Mouse (Mus musculus): ENCODE measurements at regions not wholly inside any gene's neighbourhood (a gene's known extent, or its start where the extent isn't known, plus 50 kb on each side); places are given as distances from the start of the nearest gene placed in this dataset.
A peak's percentile ranks its signal among the peaks of the same experiment; 100 is the strongest.

GRCm38 (mm10) chr17:89592826-89593225 is 317.4 kb downstream of the Gm10184 start:
- no peak overlapping the region for H3K4me3 ChIP-seq
- peak overlapping the region; percentile 51 for H3K27ac ChIP-seq
- intact Hi-C loops (cut with DNase I): no loop called here
- no peak for DNase-seq (ENCODE audit: extremely low spot score in 1 of 2, low spot score in 2 of 2)
- TF ChIP-seq CTCF (IDR thresholded peaks at IDR 0.05): no peak

- DNase-seq (ENCODE audit: extremely low spot score in 1 of 2, low spot score in 2 of 2): no peak
- TF ChIP-seq CTCF (IDR thresholded peaks at IDR 0.05): no peak
- intact Hi-C loops (cut with DNase I): loop anchor here (5.0 kb wide), 1 partner anchor 73 kb away; no protein-coding TSS in a partner anchor
- H3K4me3 ChIP-seq: no peak overlapping the region
- no peak overlapping the region for H3K27ac ChIP-seq
Observed at GRCm38 (mm10) chr17:89559506-89559905, 350.7 kb downstream of the Gm10184 start.

GRCm38 (mm10) chr17:89554754-89555153 is 354.3 kb upstream of the Fshr start:
- Histone ChIP-seq H3K27ac (peak overlapping the region; percentile 16; the same call in 1 of the 2 replicates), H3K4me3 (no peak overlapping the region)
- TF ChIP-seq CTCF (IDR thresholded peaks at IDR 0.05): peak; percentile 35
- intact Hi-C loops (cut with DNase I): loop anchor here (2.0 to 5.0 kb wide), 3 partner anchors 78 to 197 kb away; no protein-coding TSS in a partner anchor
- DNase-seq (ENCODE audit: extremely low spot score in 1 of 2, low spot score in 2 of 2): no peak

GRCm38 (mm10) chr17:89553597-89553996 is 353.1 kb upstream of the Fshr start:
- Histone ChIP-seq H3K27ac (no peak overlapping the region), H3K4me3 (no peak overlapping the region)
- no peak for TF ChIP-seq CTCF (IDR thresholded peaks at IDR 0.05)
- DNase-seq (ENCODE audit: extremely low spot score in 1 of 2, low spot score in 2 of 2): no peak
- intact Hi-C loops (cut with DNase I): loop anchor here (5.0 kb wide), 1 partner anchor 196 kb away; no protein-coding TSS in a partner anchor

- intact Hi-C loops (cut with DNase I): loop anchor here (5.0 kb wide), 1 partner anchor 193 kb away; no protein-coding TSS in a partner anchor
- H3K27ac ChIP-seq: no peak overlapping the region
- no peak overlapping the region for H3K4me3 ChIP-seq
- no peak for TF ChIP-seq CTCF (IDR thresholded peaks at IDR 0.05)
- no peak for DNase-seq (ENCODE audit: extremely low spot score in 1 of 2, low spot score in 2 of 2)
Observed at GRCm38 (mm10) chr17:89550758-89551157, 350.3 kb upstream of the Fshr start.

GRCm38 (mm10) chr17:89521912-89522311 is 321.4 kb upstream of the Fshr start:
- no peak for TF ChIP-seq CTCF (IDR thresholded peaks at IDR 0.05)
- no peak overlapping the region for H3K4me3 ChIP-seq
- DNase-seq (ENCODE audit: extremely low spot score in 1 of 2, low spot score in 2 of 2): no peak
- intact Hi-C loops (cut with DNase I): no loop called here
- no peak overlapping the region for H3K27ac ChIP-seq

- TF ChIP-seq CTCF (IDR thresholded peaks at IDR 0.05): no peak
- Histone ChIP-seq H3K27ac (no peak overlapping the region), H3K4me3 (no peak overlapping the region)
- DNase-seq (ENCODE audit: extremely low spot score in 1 of 2, low spot score in 2 of 2): no peak
- intact Hi-C loops (cut with DNase I): no loop called here
Observed at GRCm38 (mm10) chr17:89519413-89519812, 318.9 kb upstream of the Fshr start.

- TF ChIP-seq CTCF (IDR thresholded peaks at IDR 0.05): no peak
- Histone ChIP-seq H3K27ac (no peak overlapping the region), H3K4me3 (no peak overlapping the region)
- no peak for DNase-seq (ENCODE audit: extremely low spot score in 1 of 2, low spot score in 2 of 2)
- intact Hi-C loops (cut with DNase I): no loop called here
Observed at GRCm38 (mm10) chr17:89505288-89505687, 304.8 kb upstream of the Fshr start.

GRCm38 (mm10) chr17:89493547-89493946 is 293.1 kb upstream of the Fshr start:
- Histone ChIP-seq H3K4me3 (no peak overlapping the region), H3K27ac (no peak overlapping the region)
- TF ChIP-seq CTCF (IDR thresholded peaks at IDR 0.05): no peak
- intact Hi-C loops (cut with DNase I): no loop called here
- no peak for DNase-seq (ENCODE audit: extremely low spot score in 1 of 2, low spot score in 2 of 2)

GRCm38 (mm10) chr17:89466486-89466885 is 266.0 kb upstream of the Fshr start:
- TF ChIP-seq CTCF (IDR thresholded peaks at IDR 0.05): no peak
- no peak for DNase-seq (ENCODE audit: extremely low spot score in 1 of 2, low spot score in 2 of 2)
- no peak overlapping the region for H3K27ac ChIP-seq
- intact Hi-C loops (cut with DNase I): no loop called here
- no peak overlapping the region for H3K4me3 ChIP-seq

GRCm38 (mm10) chr17:89465883-89466282 is 265.4 kb upstream of the Fshr start:
- no peak overlapping the region for H3K27ac ChIP-seq
- no peak for DNase-seq (ENCODE audit: extremely low spot score in 1 of 2, low spot score in 2 of 2)
- no peak overlapping the region for H3K4me3 ChIP-seq
- TF ChIP-seq CTCF (IDR thresholded peaks at IDR 0.05): no peak
- intact Hi-C loops (cut with DNase I): no loop called here

GRCm38 (mm10) chr17:89460438-89460837 is 260.0 kb upstream of the Fshr start:
- H3K27ac ChIP-seq: no peak overlapping the region
- intact Hi-C loops (cut with DNase I): no loop called here
- no peak for DNase-seq (ENCODE audit: extremely low spot score in 1 of 2, low spot score in 2 of 2)
- TF ChIP-seq CTCF (IDR thresholded peaks at IDR 0.05): no peak
- no peak overlapping the region for H3K4me3 ChIP-seq

GRCm38 (mm10) chr17:89454301-89454700 is 253.8 kb upstream of the Fshr start:
- Histone ChIP-seq H3K4me3 (no peak overlapping the region), H3K27ac (no peak overlapping the region)
- no peak for TF ChIP-seq CTCF (IDR thresholded peaks at IDR 0.05)
- DNase-seq (ENCODE audit: extremely low spot score in 1 of 2, low spot score in 2 of 2): no peak
- intact Hi-C loops (cut with DNase I): no loop called here
